Mouse (Mus musculus): Measurements from ENCODE around the gene Scarb1.

The Scarb1 gene

GRCm38 (mm10) chr5:125306372-125306771 lies 34.5 kb downstream of the Scarb1 start:
- DNase-seq (ENCODE audit: low spot score in 2 of 2): no peak

GRCm38 (mm10) chr5:125305229-125306081 lies 35.4 kb downstream of the Scarb1 start:
- DNase-seq (ENCODE audit: low spot score in 2 of 2): no peak

DNA sequence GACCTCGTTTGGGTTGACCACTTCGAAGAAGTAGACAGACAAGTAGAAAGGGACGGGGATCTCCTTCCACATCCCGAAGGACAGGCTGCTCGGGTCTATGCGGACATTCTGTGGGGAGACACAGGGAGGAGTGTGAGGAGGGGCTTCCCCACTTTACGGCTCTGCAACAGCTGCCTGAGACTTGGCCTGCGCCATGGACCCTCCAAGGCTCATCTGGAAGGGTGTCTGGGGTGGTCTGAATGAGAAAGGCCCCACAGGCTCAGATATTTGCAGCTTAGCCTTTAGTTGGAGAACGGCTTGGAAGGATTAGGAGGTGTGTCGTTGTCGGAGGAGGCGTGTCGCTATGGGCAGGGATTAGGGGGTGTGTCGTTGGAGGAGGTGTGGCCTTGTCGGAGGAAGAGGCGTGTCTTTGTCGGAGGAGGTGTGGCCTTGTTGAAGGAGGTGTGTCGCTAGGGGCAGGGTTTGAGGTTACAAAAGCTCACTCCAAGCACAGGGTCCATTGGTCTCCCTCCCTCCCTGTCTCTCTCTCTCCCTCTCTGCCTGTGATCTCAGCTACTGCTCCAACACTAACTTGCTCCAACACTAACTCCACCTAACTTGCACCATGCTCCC lies 36.5 kb downstream of the Scarb1 start:
- DNase-seq (ENCODE audit: low spot score in 2 of 2): no peak

GRCm38 (mm10) chr5:125303055-125303454 lies 37.8 kb downstream of the Scarb1 start:
- no peak for DNase-seq (ENCODE audit: low spot score in 2 of 2)

DNA sequence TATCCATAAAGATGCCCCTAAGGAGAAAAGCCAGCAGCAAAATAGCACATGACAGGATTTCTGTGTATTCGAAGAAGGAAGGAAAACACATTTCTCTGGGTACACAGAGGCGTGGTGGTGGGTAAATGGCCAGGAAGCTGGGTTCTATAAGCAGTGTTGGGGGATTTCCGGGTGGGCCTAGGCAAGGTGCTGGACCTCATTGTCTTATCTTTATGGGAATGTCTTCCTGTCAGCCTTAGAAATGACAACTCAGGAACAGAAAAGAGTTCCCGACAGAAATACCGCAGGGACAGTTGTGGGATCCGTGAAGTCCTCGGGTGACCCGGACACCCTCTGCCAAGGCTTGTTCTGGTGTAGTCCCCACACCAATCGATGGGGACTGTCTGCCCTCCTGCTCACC lies 42.7 kb downstream of the Scarb1 start:
- no peak for DNase-seq (ENCODE audit: low spot score in 2 of 2)

DNA sequence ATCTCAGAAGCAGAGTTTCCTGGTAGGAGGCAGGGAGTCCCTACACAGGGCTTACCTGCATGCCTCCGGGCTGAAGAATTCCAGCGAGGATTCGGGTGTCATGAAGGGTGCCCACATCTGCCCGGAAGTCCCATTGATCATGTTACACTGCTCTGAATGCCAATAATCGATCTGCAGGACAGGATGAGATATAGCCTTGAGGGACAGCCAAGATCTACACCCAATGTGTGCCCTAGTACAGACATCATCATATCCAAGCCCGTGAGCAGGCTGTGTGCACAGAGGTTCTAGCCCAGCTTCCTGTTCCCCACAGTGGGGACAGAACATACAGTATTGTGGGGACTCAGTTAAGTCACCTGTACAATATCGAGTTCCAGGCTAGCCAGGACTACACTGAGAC lies 43.7 kb downstream of the Scarb1 start:
- no peak for DNase-seq (ENCODE audit: low spot score in 2 of 2)

GRCm38 (mm10) chr5:125292951-125293350 lies 47.9 kb downstream of the Scarb1 start:
- no peak for DNase-seq (ENCODE audit: low spot score in 2 of 2)

GRCm38 (mm10) chr5:125291895-125292294 lies 49.0 kb downstream of the Scarb1 start:
- no peak for DNase-seq (ENCODE audit: low spot score in 2 of 2)

GRCm38 (mm10) chr5:125291387-125291786 lies 49.5 kb downstream of the Scarb1 start:
- no peak for DNase-seq (ENCODE audit: low spot score in 2 of 2)

DNA sequence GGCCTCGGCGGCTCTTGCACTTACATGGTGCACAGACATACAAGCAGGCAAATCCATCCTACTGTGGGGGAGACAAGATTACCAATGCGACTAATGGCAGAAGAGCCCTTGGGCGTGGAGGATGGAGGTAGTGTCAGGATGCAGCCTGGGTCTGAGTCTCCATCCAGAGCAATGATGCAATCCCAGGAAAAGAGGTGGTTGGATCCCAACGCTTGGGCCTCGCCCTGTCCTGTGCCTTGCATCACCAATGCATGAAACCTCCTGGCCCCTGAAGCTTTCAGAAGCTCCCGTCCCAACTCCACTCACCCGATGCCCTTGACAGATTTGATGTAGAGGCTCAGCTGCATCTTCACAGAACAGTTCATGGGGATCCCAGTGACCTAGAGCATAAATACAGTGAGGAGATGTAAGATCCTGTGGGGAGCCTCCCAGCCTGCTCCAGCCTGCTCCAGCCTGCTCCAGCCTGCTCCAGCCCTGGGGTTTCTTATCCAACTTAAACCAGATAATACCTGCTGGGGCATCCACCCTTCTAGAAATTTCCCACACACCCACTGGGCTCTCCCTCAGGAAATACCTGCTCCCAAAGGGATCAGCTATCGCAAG lies 53.7 kb downstream of the Scarb1 start:
- no peak for DNase-seq (ENCODE audit: low spot score in 2 of 2)

DNA sequence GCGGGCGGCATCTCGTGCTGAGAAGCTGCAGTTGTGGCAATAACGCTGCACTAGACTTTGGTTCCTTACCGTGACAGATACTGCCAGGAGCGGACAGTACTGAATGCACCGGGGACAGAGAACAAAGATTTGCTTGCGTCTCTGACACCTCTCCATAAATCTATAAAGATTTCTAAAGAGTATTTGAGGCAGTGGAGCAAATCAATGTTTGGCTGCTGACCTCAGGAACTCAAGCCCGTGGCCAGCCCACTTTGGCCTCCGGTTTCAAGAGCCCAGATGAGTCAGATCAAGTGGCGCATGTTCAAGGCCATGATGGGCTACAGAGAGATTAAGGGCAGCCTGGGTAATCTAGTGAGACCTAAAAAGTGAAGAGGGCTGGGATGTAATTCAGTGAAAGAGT lies 54.8 kb downstream of the Scarb1 start:
- DNase-seq (ENCODE audit: low spot score in 2 of 2): no peak

GRCm38 (mm10) chr5:125283748-125284640 lies 56.9 kb downstream of the Scarb1 start:
- no peak for DNase-seq (ENCODE audit: low spot score in 2 of 2)

GRCm38 (mm10) chr5:125279216-125279615 lies 61.7 kb downstream of the Scarb1 start:
- DNase-seq (ENCODE audit: low spot score in 2 of 2): no peak

DNA sequence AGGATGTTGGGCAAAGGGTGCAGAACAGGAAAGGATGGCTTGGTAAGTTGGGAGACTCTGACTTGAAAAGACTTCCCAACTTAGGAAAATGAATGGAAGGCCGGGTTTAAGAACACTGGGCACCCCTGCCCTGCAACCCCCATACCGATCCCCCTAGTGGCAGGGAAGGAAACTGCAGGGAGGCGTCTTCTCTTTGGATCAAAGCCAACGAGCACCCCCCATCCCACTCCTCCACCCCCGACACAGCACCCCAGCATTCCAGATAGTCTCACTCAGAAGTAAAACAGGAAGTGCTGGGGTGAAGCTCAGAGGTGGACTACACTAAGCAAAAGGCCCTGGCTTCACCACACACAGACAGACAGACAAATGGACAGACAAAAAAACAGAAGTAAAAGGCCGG lies 62.6 kb downstream of the Scarb1 start:
- DNase-seq (ENCODE audit: low spot score in 2 of 2): peak in 1 of 2 experiments; percentile 29

GRCm38 (mm10) chr5:125277313-125277712 lies 63.6 kb downstream of the Scarb1 start:
- no peak for DNase-seq (ENCODE audit: low spot score in 2 of 2)

GRCm38 (mm10) chr5:125276765-125277164 lies 64.1 kb downstream of the Scarb1 start:
- no peak for DNase-seq (ENCODE audit: low spot score in 2 of 2)

DNA sequence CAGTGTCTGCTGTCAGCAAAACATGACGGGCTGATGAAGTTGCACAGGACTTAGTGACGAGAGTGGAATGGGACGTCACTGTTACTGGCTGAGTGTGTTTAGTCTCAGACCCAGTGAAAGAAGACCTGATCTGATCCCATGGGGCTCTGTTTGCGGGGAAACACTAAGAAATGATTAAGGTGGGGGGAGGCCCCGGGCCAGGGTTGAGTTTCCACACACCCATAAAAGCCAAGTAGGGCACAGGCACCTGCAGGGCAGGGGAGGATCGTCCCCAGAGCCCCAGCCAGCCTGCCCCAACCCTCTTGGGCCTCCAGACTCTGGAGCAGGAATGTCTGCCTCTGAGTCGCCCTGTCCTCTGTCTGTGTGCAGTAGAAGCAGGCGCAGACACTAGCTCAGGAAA lies 65.6 kb downstream of the Scarb1 start:
- DNase-seq (ENCODE audit: low spot score in 2 of 2): no peak

DNA sequence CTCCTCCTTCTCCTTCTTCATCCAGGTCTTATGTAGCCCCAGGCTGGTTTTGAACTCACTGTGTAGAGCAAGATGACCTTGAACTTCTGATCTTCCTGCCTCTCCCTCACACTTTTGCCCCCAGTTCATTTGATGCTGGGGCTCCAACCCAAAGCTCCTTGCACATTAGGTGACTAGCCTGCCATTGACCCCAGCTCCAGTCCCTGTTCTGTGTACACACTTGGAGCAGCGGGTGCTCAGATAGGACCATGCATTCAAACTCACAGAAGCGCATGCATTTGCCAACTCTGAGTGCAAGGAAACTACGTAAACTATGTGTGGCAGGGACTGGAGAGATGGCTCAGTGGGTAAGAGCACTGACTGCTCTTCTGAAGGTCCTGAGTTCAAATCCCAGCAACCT lies 66.1 kb downstream of the Scarb1 start:
- DNase-seq (ENCODE audit: low spot score in 2 of 2): no peak

DNA sequence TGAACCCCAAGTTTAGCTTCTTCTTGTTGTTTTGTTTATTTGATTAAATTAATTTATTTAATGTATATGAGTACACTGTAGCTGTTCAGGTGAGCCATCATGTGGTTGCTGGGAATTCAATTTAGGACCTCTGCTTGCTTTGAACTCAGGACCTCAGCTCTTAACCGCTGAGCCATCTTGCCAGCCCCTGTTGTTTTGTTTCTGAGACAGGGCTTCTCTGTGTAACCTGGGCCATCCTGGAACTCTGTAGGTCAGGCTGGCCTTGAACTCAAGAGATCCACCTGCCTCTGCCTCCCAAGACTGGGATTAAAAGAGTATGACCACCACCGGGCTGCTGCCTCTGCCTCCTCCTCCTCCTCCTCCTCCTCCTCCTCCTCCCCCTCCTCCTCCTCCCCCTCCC lies 66.7 kb downstream of the Scarb1 start:
- no peak for DNase-seq (ENCODE audit: low spot score in 2 of 2)

DNA sequence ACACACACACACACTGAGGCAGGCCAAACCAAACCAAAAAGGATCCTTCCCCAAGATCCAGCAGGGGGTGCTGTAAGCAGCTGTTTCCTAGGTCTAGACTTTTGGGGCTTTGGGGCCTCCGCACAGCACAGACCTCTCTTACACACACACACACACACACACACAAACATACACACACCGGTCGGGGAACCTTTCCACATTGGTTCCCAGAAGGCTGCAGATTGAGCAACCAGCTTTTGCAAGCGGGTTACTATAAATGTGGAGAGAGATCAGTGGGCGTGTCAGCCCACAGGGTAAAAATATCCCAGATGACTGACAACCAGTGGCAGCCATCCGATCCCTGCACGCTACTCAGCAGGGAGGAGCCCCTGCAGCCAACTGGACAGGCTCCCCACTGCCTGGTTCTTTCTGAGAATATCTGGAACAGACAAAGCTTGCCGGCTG lies 67.2 kb downstream of the Scarb1 start:
- peak in 1 of 2 experiments; percentile 53 for DNase-seq (ENCODE audit: low spot score in 2 of 2)

DNA sequence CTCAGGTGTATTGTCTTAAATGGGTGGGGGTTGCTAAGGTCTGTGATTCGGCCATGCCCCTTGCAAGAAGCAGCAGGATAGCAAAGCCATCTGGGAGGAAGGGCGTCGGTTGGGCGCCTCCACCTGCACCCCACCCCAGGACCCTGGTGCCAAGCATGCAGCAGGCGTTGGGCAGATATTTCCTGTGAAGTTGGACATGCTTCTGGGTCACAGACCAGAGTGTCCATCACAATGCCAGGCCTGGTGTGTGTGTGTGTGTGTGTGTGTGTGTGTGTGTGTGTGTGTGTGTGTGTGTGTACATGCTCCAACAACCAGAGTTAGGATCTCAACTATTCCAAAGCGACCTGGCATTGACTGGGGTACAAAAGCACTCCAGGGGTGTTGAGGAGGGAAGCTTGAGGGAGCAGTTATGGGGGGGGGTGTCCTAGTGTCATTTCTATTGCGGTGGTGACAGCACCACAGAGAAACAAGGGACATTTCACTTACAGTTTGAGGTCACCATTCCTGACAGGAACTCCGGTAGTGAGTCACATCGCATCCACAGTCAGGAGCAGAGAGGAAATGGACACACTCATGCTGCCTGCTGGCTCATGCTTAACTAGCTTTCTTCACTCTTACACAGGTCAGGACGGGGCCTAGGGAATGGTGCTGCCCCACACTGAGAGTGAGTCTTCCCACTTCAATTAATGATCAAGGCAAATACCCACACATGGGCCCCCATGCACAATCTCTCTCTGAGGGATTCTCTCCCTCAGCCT lies 68.5 kb downstream of the Scarb1 start:
- DNase-seq (ENCODE audit: low spot score in 2 of 2): no peak
